Mouse (Mus musculus): ENCODE data around the gene Ahcyl1.
"Not testable (repeated sequence)": the region's sequence is repeated elsewhere in the genome, so short reads cannot be mapped to it uniquely, and the experiment has no call there.

Gene Ahcyl1

GRCm38 (mm10) chr3:107652968-107653367, 43.4 kb downstream of the Ahcyl1 start:
- no peaks in the 10 kb centered on the region for H3K36me3 ChIP-seq (ENCODE audit: control insufficient read depth, insufficient read depth, low read length, poor library complexity, severe bottlenecking)
- DNase-seq (ENCODE audit: low read depth, low spot score), result no peak
- no peaks in the 10 kb centered on the region for H3K27me3 ChIP-seq (ENCODE audit: control insufficient read depth, insufficient read depth, low read length, poor library complexity, severe bottlenecking)

- not testable (repeated sequence) for H3K36me3 ChIP-seq (ENCODE audit: control insufficient read depth, insufficient read depth, low read length, poor library complexity, severe bottlenecking); DNase-seq (ENCODE audit: low read depth, low spot score); H3K27me3 ChIP-seq (ENCODE audit: control insufficient read depth, insufficient read depth, low read length, poor library complexity, severe bottlenecking)
Measured at GRCm38 (mm10) chr3:107650276-107650675, 46.1 kb downstream of the Ahcyl1 start.

GRCm38 (mm10) chr3:107646947-107647346, 49.4 kb downstream of the Ahcyl1 start:
- H3K27me3 ChIP-seq (ENCODE audit: control insufficient read depth, insufficient read depth, low read length, poor library complexity, severe bottlenecking), result no peaks in the 10 kb centered on the region

GRCm38 (mm10) chr3:107637606-107638172, 58.7 kb downstream of the Ahcyl1 start:
- no peaks in the 10 kb centered on the region for H3K36me3 ChIP-seq (ENCODE audit: control insufficient read depth, insufficient read depth, low read length, poor library complexity, severe bottlenecking)
- DNase-seq (ENCODE audit: low read depth, low spot score), result no peak
- H3K27me3 ChIP-seq (ENCODE audit: control insufficient read depth, insufficient read depth, low read length, poor library complexity, severe bottlenecking), result no peaks in the 10 kb centered on the region

More at GRCm38 (mm10) chr3:107646947-107647346, 49.4 kb downstream of the Ahcyl1 start:
- H3K36me3 ChIP-seq (ENCODE audit: control insufficient read depth, insufficient read depth, low read length, poor library complexity, severe bottlenecking), result no peaks in the 10 kb centered on the region
- no peak for DNase-seq (ENCODE audit: low read depth, low spot score)

- Histone ChIP-seq H3K36me3 (ENCODE audit: control insufficient read depth, insufficient read depth, low read length, poor library complexity, severe bottlenecking) (no peaks in the 10 kb centered on the region), H3K27me3 (ENCODE audit: control insufficient read depth, insufficient read depth, low read length, poor library complexity, severe bottlenecking) (no peaks in the 10 kb centered on the region)
- DNase-seq (ENCODE audit: low read depth, low spot score), result no peak
Measured at GRCm38 (mm10) chr3:107636236-107636635, 60.1 kb downstream of the Ahcyl1 start.

- H3K27me3 ChIP-seq (ENCODE audit: control insufficient read depth, insufficient read depth, low read length, poor library complexity, severe bottlenecking), result no peaks in the 10 kb centered on the region
- no peaks in the 10 kb centered on the region for H3K36me3 ChIP-seq (ENCODE audit: control insufficient read depth, insufficient read depth, low read length, poor library complexity, severe bottlenecking)
- no peak for DNase-seq (ENCODE audit: low read depth, low spot score)
Measured at GRCm38 (mm10) chr3:107635836-107636235, 60.5 kb downstream of the Ahcyl1 start.

- H3K27me3 ChIP-seq (ENCODE audit: control insufficient read depth, insufficient read depth, low read length, poor library complexity, severe bottlenecking), result no peaks in the 10 kb centered on the region
Measured at GRCm38 (mm10) chr3:107633906-107634305, 62.5 kb downstream of the Ahcyl1 start.

GRCm38 (mm10) chr3:107632786-107633185, 63.6 kb downstream of the Ahcyl1 start:
- Histone ChIP-seq H3K36me3 (ENCODE audit: control insufficient read depth, insufficient read depth, low read length, poor library complexity, severe bottlenecking) (0 out of 2 replicates have a peak, but pooled peaks cover 2% of the 10 kb centered on the region), H3K27me3 (ENCODE audit: control insufficient read depth, insufficient read depth, low read length, poor library complexity, severe bottlenecking) (no peaks in the 10 kb centered on the region)
- no peak for DNase-seq (ENCODE audit: low read depth, low spot score)

More at GRCm38 (mm10) chr3:107633906-107634305, 62.5 kb downstream of the Ahcyl1 start:
- no peaks in the 10 kb centered on the region for H3K36me3 ChIP-seq (ENCODE audit: control insufficient read depth, insufficient read depth, low read length, poor library complexity, severe bottlenecking)
- DNase-seq (ENCODE audit: low read depth, low spot score), result no peak

GRCm38 (mm10) chr3:107631523-107631958, 64.8 kb downstream of the Ahcyl1 start, which contains the start of gene Strip1:
Gene Strip1 (minus strand): TSS chr3:107631694.
- H3K36me3 ChIP-seq (ENCODE audit: control insufficient read depth, insufficient read depth, low read length, poor library complexity, severe bottlenecking), result peaks cover 2% of the 10 kb centered on the region; the same call in 1 of the 2 replicates
- peak; percentile 94 for DNase-seq (ENCODE audit: low read depth, low spot score)
- no peaks in the 10 kb centered on the region for H3K27me3 ChIP-seq (ENCODE audit: control insufficient read depth, insufficient read depth, low read length, poor library complexity, severe bottlenecking)

- H3K27me3 ChIP-seq (ENCODE audit: control insufficient read depth, insufficient read depth, low read length, poor library complexity, severe bottlenecking), result no peaks in the 10 kb centered on the region
- peak; percentile 15 for DNase-seq (ENCODE audit: low read depth, low spot score)
- H3K36me3 ChIP-seq (ENCODE audit: control insufficient read depth, insufficient read depth, low read length, poor library complexity, severe bottlenecking), result peaks cover 2% of the 10 kb centered on the region; the same call in 1 of the 2 replicates
Measured at GRCm38 (mm10) chr3:107630682-107631522, 65.5 kb downstream of the Ahcyl1 start, which contains the start of gene Gm10961. Gene Gm10961 (plus strand): TSS chr3:107631322.

- Histone ChIP-seq H3K36me3 (ENCODE audit: control insufficient read depth, insufficient read depth, low read length, poor library complexity, severe bottlenecking) (peaks cover 2% of the 10 kb centered on the region; the same call in 1 of the 2 replicates), H3K27me3 (ENCODE audit: control insufficient read depth, insufficient read depth, low read length, poor library complexity, severe bottlenecking) (no peaks in the 10 kb centered on the region)
- DNase-seq (ENCODE audit: low read depth, low spot score), result no peak
Measured at GRCm38 (mm10) chr3:107629411-107629810, 66.9 kb downstream of the Ahcyl1 start.

GRCm38 (mm10) chr3:107628551-107628950, 67.8 kb downstream of the Ahcyl1 start:
- H3K27me3 ChIP-seq (ENCODE audit: control insufficient read depth, insufficient read depth, low read length, poor library complexity, severe bottlenecking), result no peaks in the 10 kb centered on the region
- peaks cover 3% of the 10 kb centered on the region for H3K36me3 ChIP-seq (ENCODE audit: control insufficient read depth, insufficient read depth, low read length, poor library complexity, severe bottlenecking)
- no peak for DNase-seq (ENCODE audit: low read depth, low spot score)

- no peak for DNase-seq (ENCODE audit: low read depth, low spot score)
- Histone ChIP-seq H3K27me3 (ENCODE audit: control insufficient read depth, insufficient read depth, low read length, poor library complexity, severe bottlenecking) (no peaks in the 10 kb centered on the region), H3K36me3 (ENCODE audit: control insufficient read depth, insufficient read depth, low read length, poor library complexity, severe bottlenecking) (peaks cover 8% of the 10 kb centered on the region)
Measured at GRCm38 (mm10) chr3:107627641-107628040, 68.7 kb downstream of the Ahcyl1 start.

- no peaks in the 10 kb centered on the region for H3K27me3 ChIP-seq (ENCODE audit: control insufficient read depth, insufficient read depth, low read length, poor library complexity, severe bottlenecking)
- H3K36me3 ChIP-seq (ENCODE audit: control insufficient read depth, insufficient read depth, low read length, poor library complexity, severe bottlenecking), result peaks cover 8% of the 10 kb centered on the region
- DNase-seq (ENCODE audit: low read depth, low spot score), result no peak
Measured at GRCm38 (mm10) chr3:107626751-107627150, 69.6 kb downstream of the Ahcyl1 start.

- no peaks in the 10 kb centered on the region for H3K27me3 ChIP-seq (ENCODE audit: control insufficient read depth, insufficient read depth, low read length, poor library complexity, severe bottlenecking)
- DNase-seq (ENCODE audit: low read depth, low spot score), result no peak
- peaks cover 10% of the 10 kb centered on the region for H3K36me3 ChIP-seq (ENCODE audit: control insufficient read depth, insufficient read depth, low read length, poor library complexity, severe bottlenecking)
Measured at GRCm38 (mm10) chr3:107625536-107625935, 70.8 kb downstream of the Ahcyl1 start.
